Mouse (Mus musculus): Measurements from ENCODE around the gene Mvb12b. TPM values are rescaled to one million over a fixed set of nuclear protein-coding genes. Genes with fewer than 3 reads are reported as not detected.

Mvb12b gene
- total and polyA plus RNA-seq, 3 experiments: 22.8 to 23.3 TPM; not detected in 1

GRCm38 (mm10) chr2:33801336-33801735, 86.4 kb downstream of the Mvb12b start:
- Histone ChIP-seq H3K36me3 (ENCODE audit: control insufficient read depth in 1 of 2, insufficient read depth in 2 of 2, low read length in 2 of 2) (peaks cover 0 to 4% of the 10 kb centered on the region in 2 experiments; a peak in 1 of 4 replicates), H3K4me3 (ENCODE audit: control insufficient read depth in 1 of 2, insufficient read depth in 1 of 2, low read depth in 2 of 2, low read length in 2 of 2) (no peak overlapping the region), H3K79me2 (ENCODE audit: control insufficient read depth, insufficient read depth, low read length, poor library complexity) (no peaks in the 10 kb centered on the region)

GRCm38 (mm10) chr2:33800221-33800620, 87.5 kb downstream of the Mvb12b start:
- Histone ChIP-seq H3K27me3 (ENCODE audit: control insufficient read depth in 1 of 2, insufficient read depth in 2 of 2, low read length in 2 of 2) (no peaks in the 10 kb centered on the region), H3K79me2 (ENCODE audit: control insufficient read depth, insufficient read depth, low read length, poor library complexity) (no peaks in the 10 kb centered on the region), H3K36me3 (ENCODE audit: control insufficient read depth in 1 of 2, insufficient read depth in 2 of 2, low read length in 2 of 2) (peaks cover 0 to 4% of the 10 kb centered on the region in 2 experiments; a peak in 1 of 4 replicates), H3K9me3 (replicated peaks; ENCODE audit: insufficient read depth, low read length) (no peaks in the 10 kb centered on the region), H3K9ac (ENCODE audit: control insufficient read depth, low read depth, low read length, poor library complexity, severe bottlenecking) (no peak overlapping the region), H3K4me1 (ENCODE audit: control insufficient read depth in 1 of 2, insufficient read depth in 2 of 2, low read length in 2 of 2) (peaks cover 0 to 12% of the 10 kb centered on the region in 2 experiments; a peak in 3 of 4 replicates), H3K4me3 (ENCODE audit: control insufficient read depth in 1 of 2, insufficient read depth in 1 of 2, low read depth in 2 of 2, low read length in 2 of 2) (no peak overlapping the region), H3K27ac (ENCODE audit: control insufficient read depth, low read depth, low read length) (no peak overlapping the region)
- no peak for TF ChIP-seq CTCF (IDR thresholded peaks at IDR 0.05 in 2 of 3, conservative IDR thresholded peaks at IDR 0.05 in 1 of 3; ENCODE audit: control insufficient read depth in 1 of 3, insufficient read depth in 1 of 3, low read depth in 2 of 3, low read length in 3 of 3, poor library complexity in 1 of 3, severe bottlenecking in 1 of 3)
- TF ChIP-seq MXI1 (IDR thresholded peaks at IDR 0.05; ENCODE audit: low read depth, low read length): no peak
- no peak for TF ChIP-seq MAZ (IDR thresholded peaks at IDR 0.05; ENCODE audit: low read depth, low read length)
- DNase-seq (ENCODE audit: low read depth, low spot score): no peak

More at GRCm38 (mm10) chr2:33801336-33801735, 86.4 kb downstream of the Mvb12b start:
- Histone ChIP-seq H3K4me1 (ENCODE audit: control insufficient read depth in 1 of 2, insufficient read depth in 2 of 2, low read length in 2 of 2) (peaks cover 0 to 12% of the 10 kb centered on the region in 2 experiments; a peak in 3 of 4 replicates), H3K9ac (ENCODE audit: control insufficient read depth, low read depth, low read length, poor library complexity, severe bottlenecking) (no peak overlapping the region), H3K27me3 (ENCODE audit: control insufficient read depth in 1 of 2, insufficient read depth in 2 of 2, low read length in 2 of 2) (no peaks in the 10 kb centered on the region), H3K27ac (ENCODE audit: control insufficient read depth, low read depth, low read length) (no peak overlapping the region), H3K9me3 (replicated peaks; ENCODE audit: insufficient read depth, low read length) (no peaks in the 10 kb centered on the region)
- no peak for DNase-seq (ENCODE audit: low read depth, low spot score)
- no peak for TF ChIP-seq ZNF384 (IDR thresholded peaks at IDR 0.05; ENCODE audit: low read depth, low read length)
- no peak for TF ChIP-seq UBTF (IDR thresholded peaks at IDR 0.05; ENCODE audit: borderline replicate concordance, insufficient read depth, low read depth, low read length)
- no peak for TF ChIP-seq SIN3A (IDR thresholded peaks at IDR 0.05; ENCODE audit: low read length)
- TF ChIP-seq MAFK (IDR thresholded peaks at IDR 0.05; ENCODE audit: borderline replicate concordance, low read depth, low read length): no peak
- no peak for TF ChIP-seq ELF1 (IDR thresholded peaks at IDR 0.05; ENCODE audit: low read depth, low read length)
- no peak for TF ChIP-seq GATA1 (IDR thresholded peaks at IDR 0.05; ENCODE audit: low read depth, low read length)
- no peak for TF ChIP-seq KAT2A (conservative IDR thresholded peaks at IDR 0.05; ENCODE audit: low read depth, low read length)
- no peak for TF ChIP-seq TAL1 (IDR thresholded peaks at IDR 0.05; ENCODE audit: low read length)
- TF ChIP-seq SMC3 (IDR thresholded peaks at IDR 0.05; ENCODE audit: low read depth, low read length): no peak
- TF ChIP-seq BHLHE40 (IDR thresholded peaks at IDR 0.05; ENCODE audit: borderline replicate concordance, low read depth, low read length): no peak
- TF ChIP-seq RAD21 (IDR thresholded peaks at IDR 0.05; ENCODE audit: low read depth, low read length): no peak
- TF ChIP-seq ZMIZ1 (IDR thresholded peaks at IDR 0.05; ENCODE audit: low read depth, low read length): no peak

Measured in MEL (cell line).